Mouse (Mus musculus): Measurements from ENCODE around the gene Rasd2.

The Rasd2 gene

GRCm38 (mm10) chr8:75219877-75220738 is 6.4 kb downstream of the Rasd2 start:
- no peak for DNase-seq (ENCODE audit: low spot score in 2 of 2)

DNA sequence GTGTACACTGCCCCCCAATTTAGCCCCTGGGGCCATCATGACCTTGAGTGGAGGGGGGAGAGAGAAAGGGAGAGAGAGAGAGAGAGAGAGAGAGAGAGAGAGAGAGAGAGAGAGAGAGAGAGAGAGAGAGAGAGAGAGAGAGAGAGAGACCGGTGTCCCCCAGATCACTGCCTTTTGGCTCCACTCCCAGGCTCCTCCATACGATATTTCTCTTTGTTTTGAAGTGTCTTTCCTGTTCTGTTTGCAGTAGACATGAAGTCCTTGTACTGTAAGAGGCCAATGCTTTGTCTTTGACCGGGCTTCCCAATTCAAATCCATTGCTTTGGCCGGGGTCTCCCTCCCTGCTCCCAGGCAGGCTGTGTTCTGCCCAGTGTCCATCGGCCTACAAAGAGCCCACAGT is 8.9 kb downstream of the Rasd2 start:
- no peak for DNase-seq (ENCODE audit: low spot score in 2 of 2)

DNA sequence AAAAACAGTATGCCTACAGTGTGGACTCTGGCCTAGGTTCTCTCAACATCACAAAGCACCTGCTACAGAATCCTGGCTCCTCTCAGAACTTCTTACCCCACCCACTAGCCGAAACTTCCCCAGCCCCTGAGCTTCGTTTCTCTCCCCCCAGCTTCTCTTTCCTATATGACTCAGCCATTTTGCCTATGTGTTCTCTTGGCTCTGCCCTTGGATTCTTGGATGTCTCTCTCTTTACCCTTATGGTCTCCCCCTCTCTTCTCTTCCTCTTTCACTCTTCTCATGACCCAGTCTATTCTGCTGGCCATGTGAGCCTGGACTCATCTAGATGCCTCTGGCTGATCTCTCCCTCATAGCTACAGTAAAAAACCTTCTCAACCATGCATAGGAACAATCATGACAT is 13.0 kb downstream of the Rasd2 start:
- no peak for DNase-seq (ENCODE audit: low spot score in 2 of 2)

- DNase-seq (ENCODE audit: low spot score in 2 of 2) = no peak
Measured at GRCm38 (mm10) chr8:75233915-75234554, 20.3 kb downstream of the Rasd2 start.

GRCm38 (mm10) chr8:75247331-75247730 is 33.6 kb downstream of the Rasd2 start:
- DNase-seq (ENCODE audit: low spot score in 2 of 2) = no peak

DNA sequence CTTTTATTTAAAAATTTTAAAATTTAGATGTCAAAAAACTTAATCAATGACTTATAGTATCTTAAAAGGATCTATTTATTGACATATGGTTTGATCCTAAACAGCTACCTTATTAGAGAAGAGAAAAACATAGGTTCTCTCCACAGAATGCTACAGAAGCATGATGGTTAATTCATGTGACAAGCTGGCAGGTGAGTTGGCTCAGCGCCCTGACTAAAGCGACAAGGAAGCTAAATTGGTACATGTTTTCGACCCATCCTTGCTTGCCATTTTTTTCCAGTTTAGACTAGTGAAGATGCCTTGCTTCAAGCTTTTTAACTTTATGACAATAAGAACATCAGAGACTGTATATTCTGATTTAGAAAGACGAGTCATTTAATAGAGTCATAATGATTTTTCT is 35.4 kb downstream of the Rasd2 start:
- DNase-seq (ENCODE audit: low spot score in 2 of 2) = no peak

DNA sequence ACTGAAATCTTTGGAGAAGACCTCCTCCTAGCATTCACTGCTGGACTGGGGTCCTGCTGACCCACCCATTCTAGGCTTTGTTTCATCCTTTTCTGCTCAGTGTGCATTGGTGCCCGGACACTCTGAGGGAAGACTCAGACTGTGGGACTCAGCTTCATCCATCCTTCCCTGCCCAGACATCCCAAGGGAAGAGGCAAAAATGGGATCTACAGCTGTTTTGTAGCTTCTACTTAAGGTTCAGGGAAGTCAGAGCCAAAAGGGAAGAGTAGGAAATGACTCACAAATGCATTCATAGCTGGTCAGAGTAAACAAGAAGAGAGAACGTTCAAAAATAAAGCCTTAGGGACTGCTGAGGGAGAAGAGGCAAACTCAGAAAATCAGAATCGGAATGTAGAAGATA is 40.3 kb downstream of the Rasd2 start:
- DNase-seq (ENCODE audit: low spot score in 2 of 2) = no peak

DNA sequence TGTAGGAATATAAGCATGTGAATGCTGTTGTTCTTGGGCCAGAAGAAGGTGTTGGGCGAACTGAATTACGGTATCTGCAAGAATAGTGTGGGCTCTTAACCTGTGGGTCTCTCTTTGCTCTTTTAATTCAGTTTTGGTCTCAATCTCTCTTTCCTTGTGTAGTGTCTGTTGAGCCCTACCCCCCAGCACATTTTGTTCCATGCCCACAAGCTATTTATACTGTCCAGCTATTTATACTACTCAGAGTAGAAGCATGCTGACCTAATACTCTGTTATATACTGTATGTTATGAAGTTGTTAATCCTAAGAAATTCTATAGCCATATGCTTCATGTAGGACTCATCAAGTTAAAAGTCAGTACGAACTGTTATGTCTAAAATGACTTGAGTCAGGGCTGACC is 41.9 kb downstream of the Rasd2 start:
- DNase-seq (ENCODE audit: low spot score in 2 of 2) = no peak

- DNase-seq (ENCODE audit: low spot score in 2 of 2) = no peak
Measured at GRCm38 (mm10) chr8:75272166-75272565, 58.4 kb downstream of the Rasd2 start.
